Comparison of ENCODE assay signal across 37 mouse cellular contexts in genomic region chr16:25262306-25262705, GRCm38 (mm10). TPM values are rescaled to one million over a fixed set of nuclear protein-coding genes. Genes with fewer than 3 reads are reported as not detected.
A peak's percentile ranks its signal among the peaks of the same experiment; 100 is the strongest.
DNase-seq lines count a peak whose midpoint lies in the region; ATAC-seq and TF ChIP-seq lines count a peak whose summit lies in the region.
"Had no signal": no experiment of that assay in that cellular context is flagged by ENCODE, and none has a peak within 500 bp of the region (broad histone marks: within the 10 kb centered on the region; RNA-seq: fewer than 3 reads in every experiment).

No protein-coding gene starts in this region.

- POLR2A ChIA-PET in Patski (lab: Charles Lee) = no interaction called here

- no peaks in the 10 kb centered on the region for H3K27me3 ChIP-seq in Patski
- H3K27me3 ChIP-seq: embryonic facial prominence, embryonic 12.5 days; midbrain, embryonic 15.5 days had no signal

- peak overlapping the region; percentile 79 for H3K27ac ChIP-seq in gastrocnemius, adult 2 months
- H3K27ac ChIP-seq: embryonic facial prominence, embryonic 12.5 days; heart, embryonic 15.5 days; hindbrain, embryonic 10.5 days; kidney, embryonic 15.5 days; limb, embryonic 13.5 days; lung, embryonic 15.5 days; midbrain, embryonic 10.5 days; midbrain, embryonic 15.5 days had no signal

- ATAC-seq in Patski = peak; percentile 2
- ATAC-seq: forebrain, postnatal 0 days; hindbrain, embryonic 16.5 days had no signal

- TF ChIP-seq CTCF in gastrocnemius, adult 2 months (IDR thresholded peaks at IDR 0.05) = no peak
- TF ChIP-seq CTCF in Patski (IDR thresholded peaks at IDR 0.05) = no peak

- intact Hi-C loops in gastrocnemius, adult 2 months (cut with DNase I) = loop anchor here (2.0 to 5.0 kb wide), 4 partner anchors 42 to 1300 kb away; no protein-coding TSS in a partner anchor
- intact Hi-C loops in gastrocnemius, postnatal 36 days (cut with DNase I) = loop anchor here (5.0 kb wide), 2 partner anchors 180 to 1280 kb away; no protein-coding TSS in a partner anchor
- intact Hi-C loops in heart, postnatal 14 days (cut with DNase I) = loop anchor here (5.0 kb wide), 1 partner anchor 195 kb away; no protein-coding TSS in a partner anchor

- no peak overlapping the region for H3K4me3 ChIP-seq in gastrocnemius, adult 2 months
- H3K4me3 ChIP-seq: embryonic facial prominence, embryonic 12.5 days; heart, embryonic 15.5 days; hindbrain, embryonic 10.5 days; kidney, embryonic 15.5 days; limb, embryonic 13.5 days; lung, embryonic 15.5 days; midbrain, embryonic 10.5 days; midbrain, embryonic 15.5 days had no signal

- no peak for DNase-seq in gastrocnemius, adult 2 months
- DNase-seq in gastrocnemius, postnatal 36 days = no peak
- peak; percentile 27 to 41 for DNase-seq in heart, adult 9 months (ENCODE audit: low spot score in 2 of 2)
- no peak for DNase-seq in heart, postnatal 14 days
- DNase-seq in Patski (ENCODE audit: low read depth, low spot score) = no peak
- DNase-seq in gonadal fat pad, adult 2 months (ENCODE audit: low read depth) = peak; percentile 94
- DNase-seq in T-cell, adult 2 months (ENCODE audit: low spot score) = no peak
- no peak for DNase-seq in ovary, postnatal 14 days (ENCODE audit: low spot score)
- DNase-seq: adrenal gland, postnatal 25 days; cerebellum, adult 2 months; cerebellum, postnatal 25 days; forebrain, postnatal 0 days; kidney, adult 18-20 months; kidney, postnatal 4 days; right cerebral cortex, adult 18-20 months; thymus, adult 2 months; thymus, postnatal 4 days had no signal

- CTCF ChIA-PET in Patski (lab: Charles Lee) = interaction anchor here (0.8 to 2.2 kb wide), 7 partner anchors 12 to 1279 kb away, joined by 3 to 5 read pairs (median 3); no protein-coding TSS in a partner anchor

- in situ Hi-C loops in Patski (cut with MboI; ENCODE audit: low pct_unique_long_range_greater_than_20kb) = loop anchor here (5.0 to 25.0 kb wide), 4 partner anchors 190 to 1280 kb away; partner anchors contain the start of gene Lpp

RNA-seq across cellular contexts. Expression of gene Tprg, which starts 24.3 kb away (rescaled TPM):
- not detected for total RNA-seq in gastrocnemius, adult 2 months (2021)
- not detected for total RNA-seq in gastrocnemius, postnatal 36 days (2021)
- not detected for total RNA-seq in heart, postnatal 14 days (2021)
- 0.10 TPM for polyA plus RNA-seq in Patski (2021)
- polyA plus RNA-seq in gonadal fat pad, adult 2 months (2012; rRNA removed) = 0.28 and 0.30 TPM in 2 replicates
- total RNA-seq: adrenal gland, postnatal 25 days; forebrain, postnatal 0 days; gastrocnemius, postnatal 25 days; layer of hippocampus, adult 8-10 months; layer of hippocampus, postnatal 25 days; left cerebral cortex, adult 8-10 months; left cerebral cortex, postnatal 36 days; megakaryocyte progenitor cell, adult 5-6 weeks; neutrophil, adult 5-6 weeks had no signal
- polyA plus RNA-seq: embryonic facial prominence, embryonic 12.5 days; forebrain, postnatal 0 days; heart, embryonic 15.5 days; hindbrain, embryonic 10.5 days; kidney, embryonic 15.5 days; limb, embryonic 13.5 days; liver, embryonic 11.5 days; liver, embryonic 16.5 days; midbrain, embryonic 10.5 days; neural tube, embryonic 11.5 days; spleen, adult 2 months had no signal

Comparison
In these comparisons a context has a peak if more than half of its experiments do, and no peak if none do; other contexts are left out.
1. DNase-seq: peak in heart, adult 9 months (2 of 2) and gonadal fat pad, adult 2 months (single experiment); none in gastrocnemius, adult 2 months (single experiment), gastrocnemius, postnatal 36 days (0 of 2), heart, postnatal 14 days (0 of 2), Patski (single experiment), T-cell, adult 2 months (single experiment) and ovary, postnatal 14 days (single experiment).